Mouse (Mus musculus): Measurements from ENCODE around the gene Mylk4. TPM values are rescaled to one million over a fixed set of nuclear protein-coding genes. Genes with fewer than 3 reads are reported as not detected.

Mylk4 gene
- polyA plus RNA-seq, 1 experiment from 2014 or later, result 0.34 TPM

DNA sequence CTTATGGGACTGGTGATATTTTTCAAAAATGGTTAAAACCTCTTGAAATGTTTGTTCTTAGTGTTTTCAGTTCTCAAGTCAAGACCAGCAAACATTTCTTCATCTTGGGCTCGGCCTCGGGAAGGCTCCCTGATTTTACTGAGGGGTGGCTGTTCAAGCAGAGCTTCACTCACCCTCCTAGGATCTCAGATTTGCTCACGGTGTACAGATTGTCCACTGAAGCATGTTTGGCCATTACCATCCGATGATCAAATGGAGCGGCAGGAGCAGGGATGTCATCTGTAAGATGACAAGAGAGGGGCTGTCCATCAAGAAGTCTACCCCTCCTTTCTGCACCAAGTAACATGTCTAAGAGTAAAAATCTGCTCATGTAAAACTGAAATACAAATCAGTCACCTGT is 59.1 kb downstream of the Mylk4 start:
- no peak overlapping the region for H3K27ac ChIP-seq (ENCODE audit: low read length)
- H3K4me1 ChIP-seq (ENCODE audit: insufficient read depth, low read length), result peaks cover under 1% of the 10 kb centered on the region; the same call in 1 of the 2 replicates
- WGBS, result 91% methylated on average over 5 of the region's 5 CpGs
- H3K9me3 ChIP-seq (ENCODE audit: low read length), result no peaks in the 10 kb centered on the region
- H3K9ac ChIP-seq (replicated peaks; ENCODE audit: low read length), result no peak overlapping the region
- ATAC-seq (ENCODE audit: low FRiP score, low TSS enrichment), result no peak
- H3K4me3 ChIP-seq (ENCODE audit: low read length), result no peak overlapping the region
- no peaks in the 10 kb centered on the region for H3K27me3 ChIP-seq (ENCODE audit: insufficient read depth, low read length)
- H3K36me3 ChIP-seq (ENCODE audit: insufficient read depth, low read length), result no peaks in the 10 kb centered on the region
- H3K4me2 ChIP-seq (replicated peaks; ENCODE audit: low read depth, low read length), result no peak overlapping the region

DNA sequence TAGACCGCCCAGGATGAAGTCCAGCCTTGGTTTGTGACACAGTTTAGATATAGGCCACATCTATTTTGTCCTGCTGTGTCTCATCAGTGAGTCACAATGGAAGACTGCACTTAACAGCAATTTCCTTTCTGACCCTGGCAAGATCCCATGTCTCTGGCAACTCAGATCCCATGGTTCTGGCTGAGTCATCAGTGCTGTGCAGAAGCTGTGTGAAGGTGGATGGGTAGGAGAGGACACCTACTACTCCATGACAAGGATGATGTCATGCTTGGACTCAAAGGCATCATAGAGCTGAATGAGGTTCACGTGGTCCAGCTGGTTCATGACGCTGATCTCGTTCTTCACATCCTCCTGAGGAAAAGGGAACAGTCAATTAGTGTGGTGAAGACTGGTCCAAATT is 62.0 kb downstream of the Mylk4 start:
- H3K36me3 ChIP-seq (ENCODE audit: insufficient read depth, low read length), result no peaks in the 10 kb centered on the region
- no peaks in the 10 kb centered on the region for H3K9me3 ChIP-seq (ENCODE audit: low read length)
- 82% methylated on average over 4 of the region's 4 CpGs for WGBS
- no peaks in the 10 kb centered on the region for H3K27me3 ChIP-seq (ENCODE audit: insufficient read depth, low read length)
- H3K4me1 ChIP-seq (ENCODE audit: insufficient read depth, low read length), result peaks cover 12% of the 10 kb centered on the region; the same call in 1 of the 2 replicates
- H3K27ac ChIP-seq (ENCODE audit: low read length), result no peak overlapping the region
- ATAC-seq (ENCODE audit: low FRiP score, low TSS enrichment), result no peak
- no peak overlapping the region for H3K4me3 ChIP-seq (ENCODE audit: low read length)
- H3K9ac ChIP-seq (replicated peaks; ENCODE audit: low read length), result no peak overlapping the region
- no peak overlapping the region for H3K4me2 ChIP-seq (replicated peaks; ENCODE audit: low read depth, low read length)

DNA sequence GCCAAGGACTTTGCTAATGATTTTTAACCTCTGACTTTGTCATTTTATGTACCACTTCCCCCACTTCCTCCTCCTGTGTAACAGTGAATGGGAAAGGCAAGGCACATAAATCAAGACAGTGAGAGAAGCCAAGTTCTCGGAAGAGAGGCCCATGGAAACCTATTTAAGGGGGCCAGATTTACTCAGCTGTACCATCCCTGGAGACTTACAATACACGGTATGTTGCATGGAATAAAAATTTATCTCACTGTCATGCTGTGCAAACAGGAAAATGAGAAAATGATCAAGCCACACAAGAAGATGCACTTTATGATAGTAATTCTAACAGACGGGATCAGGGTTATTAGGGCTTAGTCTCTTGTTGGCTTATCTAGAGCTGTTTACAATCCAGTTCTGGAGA is 64.5 kb downstream of the Mylk4 start:
- Histone ChIP-seq H3K36me3 (ENCODE audit: insufficient read depth, low read length) (no peaks in the 10 kb centered on the region), H3K27ac (ENCODE audit: low read length) (peak overlapping the region; percentile 73), H3K9ac (replicated peaks; ENCODE audit: low read length) (no peak overlapping the region), H3K4me2 (replicated peaks; ENCODE audit: low read depth, low read length) (no peak overlapping the region), H3K4me3 (ENCODE audit: low read length) (no peak overlapping the region), H3K4me1 (ENCODE audit: insufficient read depth, low read length) (peaks cover 12% of the 10 kb centered on the region; the same call in 1 of the 2 replicates), H3K27me3 (ENCODE audit: insufficient read depth, low read length) (no peaks in the 10 kb centered on the region), H3K9me3 (ENCODE audit: low read length) (no peaks in the 10 kb centered on the region)
- 40% methylated on average over 3 of the region's 3 CpGs for WGBS
- peak; percentile 75 for ATAC-seq (ENCODE audit: low FRiP score, low TSS enrichment)

DNA sequence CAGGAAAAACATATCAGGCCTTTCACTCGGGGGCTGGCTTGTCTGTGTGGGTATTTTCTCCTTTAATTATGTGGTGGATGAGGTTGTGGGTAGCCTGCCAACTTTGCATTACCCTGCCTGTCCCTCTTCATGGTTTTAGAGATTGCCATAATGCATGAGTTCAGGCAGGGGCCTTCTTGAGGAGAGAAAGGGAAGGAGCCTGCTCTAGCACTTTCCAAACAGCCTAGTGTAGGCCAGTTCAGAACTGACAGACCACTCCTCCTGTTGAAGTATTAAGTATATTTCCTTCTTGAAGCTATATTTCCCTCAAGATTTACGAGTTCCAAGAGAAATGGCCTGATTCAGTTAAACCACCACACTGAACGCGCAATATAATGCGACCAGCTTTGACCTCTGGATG is 66.0 kb downstream of the Mylk4 start:
- 65% methylated on average over 5 of the region's 5 CpGs for WGBS

DNA sequence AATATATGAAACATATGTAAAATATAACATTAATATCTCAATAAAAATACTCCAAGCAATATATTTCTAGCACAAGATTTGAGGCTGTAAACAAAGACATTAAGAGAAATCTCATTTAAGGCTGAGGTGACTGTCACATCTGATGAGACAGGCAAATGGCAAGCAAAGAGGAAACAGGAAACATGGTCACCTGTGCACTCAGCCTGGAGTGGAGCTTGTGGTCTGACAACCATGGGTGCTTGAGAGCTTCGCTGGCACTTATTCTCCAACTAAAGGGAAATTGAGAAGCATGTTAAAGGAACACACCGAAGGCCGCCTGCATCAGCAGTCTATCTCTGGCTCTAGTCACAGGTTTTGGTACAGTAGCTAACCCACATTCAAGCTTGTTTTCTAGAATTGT is 71.2 kb downstream of the Mylk4 start:
- Histone ChIP-seq H3K9ac (replicated peaks; ENCODE audit: low read length) (no peak overlapping the region), H3K36me3 (ENCODE audit: insufficient read depth, low read length) (no peaks in the 10 kb centered on the region), H3K9me3 (ENCODE audit: low read length) (no peaks in the 10 kb centered on the region), H3K4me1 (ENCODE audit: insufficient read depth, low read length) (peaks cover 3% of the 10 kb centered on the region; the same call in 1 of the 2 replicates), H3K4me3 (ENCODE audit: low read length) (no peak overlapping the region), H3K27me3 (ENCODE audit: insufficient read depth, low read length) (no peaks in the 10 kb centered on the region), H3K4me2 (replicated peaks; ENCODE audit: low read depth, low read length) (no peak overlapping the region), H3K27ac (ENCODE audit: low read length) (no peak overlapping the region)
- 92% methylated on average over 3 of the region's 3 CpGs for WGBS
- ATAC-seq (ENCODE audit: low FRiP score, low TSS enrichment), result no peak

More for the DNA sequence above, 66.0 kb downstream of the Mylk4 start:
- Histone ChIP-seq H3K27me3 (ENCODE audit: insufficient read depth, low read length) (no peaks in the 10 kb centered on the region), H3K27ac (ENCODE audit: low read length) (no peak overlapping the region), H3K36me3 (ENCODE audit: insufficient read depth, low read length) (no peaks in the 10 kb centered on the region), H3K9ac (replicated peaks; ENCODE audit: low read length) (no peak overlapping the region), H3K4me1 (ENCODE audit: insufficient read depth, low read length) (peaks cover 12% of the 10 kb centered on the region; the same call in 1 of the 2 replicates), H3K4me2 (replicated peaks; ENCODE audit: low read depth, low read length) (no peak overlapping the region), H3K4me3 (ENCODE audit: low read length) (no peak overlapping the region), H3K9me3 (ENCODE audit: low read length) (no peaks in the 10 kb centered on the region)
- no peak for ATAC-seq (ENCODE audit: low FRiP score, low TSS enrichment)

DNA sequence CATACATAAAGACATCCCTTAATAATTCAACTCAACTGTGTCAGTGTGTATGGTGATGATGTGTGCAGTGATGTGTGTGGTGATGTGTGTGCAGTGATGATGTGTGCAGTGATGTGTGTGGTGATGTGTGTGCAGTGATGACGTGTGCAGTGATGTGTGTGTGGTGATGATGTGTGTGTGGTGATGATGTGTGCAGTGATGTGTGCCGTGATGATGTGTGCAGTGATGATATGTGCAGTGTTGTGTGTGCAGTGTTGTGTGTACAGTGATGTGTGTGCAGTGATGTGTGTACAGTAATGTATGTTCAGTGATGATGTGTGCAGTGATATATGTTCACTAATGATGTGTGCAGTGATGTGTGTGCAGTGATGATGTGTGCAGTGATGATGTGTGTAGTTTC is 75.9 kb downstream of the Mylk4 start:
- no peaks in the 10 kb centered on the region for H3K9me3 ChIP-seq (ENCODE audit: low read length)
- no peak; the same call in 1 of the 2 replicates for ATAC-seq (ENCODE audit: low FRiP score, low TSS enrichment)
- H3K27me3 ChIP-seq (ENCODE audit: insufficient read depth, low read length), result no peaks in the 10 kb centered on the region
- H3K36me3 ChIP-seq (ENCODE audit: insufficient read depth, low read length), result no peaks in the 10 kb centered on the region
- H3K4me3 ChIP-seq (ENCODE audit: low read length), result no peak overlapping the region
- no peak overlapping the region for H3K9ac ChIP-seq (replicated peaks; ENCODE audit: low read length)
- 81% methylated on average over 2 of the region's 2 CpGs for WGBS
- H3K27ac ChIP-seq (ENCODE audit: low read length), result no peak overlapping the region
- no peak overlapping the region for H3K4me2 ChIP-seq (replicated peaks; ENCODE audit: low read depth, low read length)
- H3K4me1 ChIP-seq (ENCODE audit: insufficient read depth, low read length), result peaks cover 6% of the 10 kb centered on the region; the same call in 1 of the 2 replicates

DNA sequence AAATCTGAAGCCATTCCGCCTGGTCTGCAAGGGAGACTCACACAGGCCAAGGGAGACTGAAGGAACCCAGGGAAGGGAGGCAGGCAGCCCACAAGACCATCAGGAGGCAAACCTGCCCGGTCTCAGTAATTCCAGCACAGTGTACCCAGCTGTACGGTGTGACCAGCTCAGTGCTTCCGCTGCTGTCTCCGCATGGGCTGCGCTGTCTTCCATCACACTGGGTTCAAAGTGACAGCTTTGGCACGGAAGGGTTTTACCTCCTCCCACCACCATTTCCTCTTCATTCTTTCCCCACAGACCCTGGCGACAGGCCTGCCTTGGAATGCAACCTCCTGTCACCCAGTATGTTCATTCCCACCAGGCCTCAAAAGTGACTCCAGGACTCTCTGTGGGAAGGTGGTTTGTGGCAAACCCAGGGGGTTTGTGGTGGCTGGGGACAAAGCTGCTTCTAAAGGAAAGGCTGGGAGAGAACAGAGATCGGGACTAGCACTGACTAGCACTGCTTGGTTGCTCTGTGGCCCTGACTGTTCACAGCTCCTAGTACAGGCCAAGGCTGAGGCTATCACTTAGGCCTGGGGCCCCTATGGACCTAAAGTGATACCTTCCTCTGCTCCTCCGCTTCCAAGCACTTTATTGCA is 77.0 kb downstream of the Mylk4 start:
- Histone ChIP-seq H3K27me3 (ENCODE audit: insufficient read depth, low read length) (no peaks in the 10 kb centered on the region), H3K9ac (replicated peaks; ENCODE audit: low read length) (no peak overlapping the region), H3K9me3 (ENCODE audit: low read length) (no peaks in the 10 kb centered on the region), H3K4me3 (ENCODE audit: low read length) (no peak overlapping the region), H3K27ac (ENCODE audit: low read length) (no peak overlapping the region), H3K4me2 (replicated peaks; ENCODE audit: low read depth, low read length) (no peak overlapping the region), H3K4me1 (ENCODE audit: insufficient read depth, low read length) (peaks cover 6% of the 10 kb centered on the region; the same call in 1 of the 2 replicates), H3K36me3 (ENCODE audit: insufficient read depth, low read length) (no peaks in the 10 kb centered on the region)
- no peak for ATAC-seq (ENCODE audit: low FRiP score, low TSS enrichment)
- WGBS, result 54% methylated on average over 10 of the region's 10 CpGs

DNA sequence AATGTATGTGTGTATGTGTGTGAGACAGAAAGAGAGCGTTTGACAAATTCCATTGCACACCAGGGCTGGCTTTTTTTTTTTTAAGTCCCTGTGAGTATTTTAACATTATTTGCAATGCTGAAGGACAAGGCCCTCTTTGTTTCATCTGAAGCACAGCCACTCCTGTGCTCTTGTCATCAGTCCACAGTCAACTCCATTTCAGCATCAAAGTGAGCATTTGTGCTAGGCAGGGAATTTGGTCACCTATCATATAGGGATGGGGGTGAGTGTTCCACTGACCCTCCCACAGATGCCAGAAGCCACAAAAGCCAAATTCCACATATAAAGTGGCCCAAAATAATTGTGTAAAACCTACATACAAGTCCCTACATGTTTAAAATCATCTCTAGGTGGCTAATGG is 78.4 kb downstream of the Mylk4 start:
- H3K36me3 ChIP-seq (ENCODE audit: insufficient read depth, low read length), result no peaks in the 10 kb centered on the region
- H3K27me3 ChIP-seq (ENCODE audit: insufficient read depth, low read length), result no peaks in the 10 kb centered on the region
- peaks cover 6% of the 10 kb centered on the region; the same call in 1 of the 2 replicates for H3K4me1 ChIP-seq (ENCODE audit: insufficient read depth, low read length)
- H3K9ac ChIP-seq (replicated peaks; ENCODE audit: low read length), result no peak overlapping the region
- WGBS, result 61% methylated on average over 1 of the region's 1 CpGs
- H3K9me3 ChIP-seq (ENCODE audit: low read length), result no peaks in the 10 kb centered on the region
- no peak overlapping the region for H3K27ac ChIP-seq (ENCODE audit: low read length)
- ATAC-seq (ENCODE audit: low FRiP score, low TSS enrichment), result no peak
- no peak overlapping the region for H3K4me3 ChIP-seq (ENCODE audit: low read length)
- no peak overlapping the region for H3K4me2 ChIP-seq (replicated peaks; ENCODE audit: low read depth, low read length)

DNA sequence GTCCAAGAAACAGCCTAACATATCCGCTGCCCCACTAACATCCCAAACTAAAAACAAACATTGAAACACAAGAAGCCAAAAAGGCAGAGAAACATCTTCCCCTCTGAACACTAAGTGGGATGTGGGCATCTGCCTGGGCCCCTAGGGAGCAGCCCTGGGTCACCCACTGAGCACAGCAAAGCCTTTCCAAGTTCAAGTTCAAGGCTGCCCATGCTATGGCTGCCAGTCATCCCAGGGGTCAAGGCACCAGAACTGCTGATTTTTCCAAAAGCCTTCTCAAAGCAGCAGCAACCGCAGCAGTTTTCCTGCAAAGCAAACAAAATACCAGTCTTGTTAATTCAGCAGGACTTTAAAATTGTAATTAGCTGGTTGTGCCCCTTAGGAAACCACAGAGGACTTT is 78.8 kb downstream of the Mylk4 start:
- Histone ChIP-seq H3K4me2 (replicated peaks; ENCODE audit: low read depth, low read length) (no peak overlapping the region), H3K4me1 (ENCODE audit: insufficient read depth, low read length) (peaks cover 6% of the 10 kb centered on the region; the same call in 1 of the 2 replicates), H3K36me3 (ENCODE audit: insufficient read depth, low read length) (no peaks in the 10 kb centered on the region), H3K9ac (replicated peaks; ENCODE audit: low read length) (no peak overlapping the region), H3K27ac (ENCODE audit: low read length) (no peak overlapping the region), H3K4me3 (ENCODE audit: low read length) (no peak overlapping the region), H3K9me3 (ENCODE audit: low read length) (no peaks in the 10 kb centered on the region), H3K27me3 (ENCODE audit: insufficient read depth, low read length) (no peaks in the 10 kb centered on the region)
- WGBS, result 50% methylated on average over 2 of the region's 2 CpGs
- ATAC-seq (ENCODE audit: low FRiP score, low TSS enrichment), result no peak

DNA sequence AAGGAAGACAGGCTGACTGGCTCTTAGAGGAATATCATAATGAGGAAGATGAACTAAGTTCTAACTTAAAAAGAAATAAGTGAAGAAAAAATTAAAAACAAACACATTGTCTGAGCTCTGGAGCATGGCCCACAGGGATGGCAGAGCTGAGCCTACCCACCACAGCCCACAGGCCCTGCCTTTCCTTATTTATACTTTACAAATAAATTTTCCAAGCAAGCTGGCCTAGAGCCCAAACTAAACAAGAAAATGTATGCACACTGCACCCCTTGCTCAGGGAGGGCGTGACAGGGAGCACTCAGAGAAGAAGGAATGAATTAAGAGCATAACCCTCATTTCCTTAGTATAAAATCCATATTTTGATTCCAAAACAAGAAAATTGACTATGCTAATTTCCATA is 82.2 kb downstream of the Mylk4 start:
- Histone ChIP-seq H3K9me3 (ENCODE audit: low read length) (no peaks in the 10 kb centered on the region), H3K36me3 (ENCODE audit: insufficient read depth, low read length) (no peaks in the 10 kb centered on the region), H3K27me3 (ENCODE audit: insufficient read depth, low read length) (no peaks in the 10 kb centered on the region), H3K4me2 (replicated peaks; ENCODE audit: low read depth, low read length) (no peak overlapping the region), H3K9ac (replicated peaks; ENCODE audit: low read length) (no peak overlapping the region), H3K4me1 (ENCODE audit: insufficient read depth, low read length) (peaks cover under 1% of the 10 kb centered on the region; the same call in 1 of the 2 replicates), H3K4me3 (ENCODE audit: low read length) (no peak overlapping the region), H3K27ac (ENCODE audit: low read length) (no peak overlapping the region)
- 55% methylated on average over 1 of the region's 1 CpGs for WGBS
- no peak for ATAC-seq (ENCODE audit: low FRiP score, low TSS enrichment)

All from kidney, embryonic 16.5 days (tissue).